Mouse (Mus musculus): ENCODE data around the gene Chpt1. TPM values are rescaled to one million over a fixed set of nuclear protein-coding genes. Genes with fewer than 3 reads are reported as not detected.

The Chpt1 gene
- total RNA-seq, 1 experiment from 2014 or later, result 269 TPM

DNA sequence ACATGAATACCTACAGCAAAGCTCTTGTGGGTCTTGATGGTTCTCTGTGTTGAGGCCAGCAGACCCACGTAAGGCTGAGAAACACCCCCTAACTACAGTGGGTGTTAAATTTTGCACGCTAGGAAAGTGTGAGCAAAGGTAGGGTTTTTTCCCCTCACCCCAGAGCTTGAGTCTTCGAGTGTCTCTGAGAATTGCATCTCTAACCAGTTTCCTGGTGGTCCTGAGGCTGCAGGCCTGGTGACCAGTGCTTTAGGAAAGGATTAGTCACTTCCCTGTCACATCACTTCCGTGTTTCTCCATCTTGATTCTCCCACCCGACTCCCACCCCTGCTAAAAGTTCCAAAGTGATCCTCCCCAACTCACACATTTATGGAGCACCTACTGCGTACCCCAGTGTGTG is 99.7 kb downstream of the Chpt1 start:
- DNase-seq, result no peak

- no peak for DNase-seq
Observed at GRCm38 (mm10) chr10:88403021-88403420, 100.9 kb downstream of the Chpt1 start.

Other genes with a start within 250 kb of the Chpt1 start
- 7.4 and 7.9 TPM in 2 replicates for gene Dram1, start 125.0 kb downstream of the Chpt1 start, total RNA-seq (2021)
- gene Gnptab, start 124.9 kb downstream of the Chpt1 start, total RNA-seq (2021), result 29.8 and 38.2 TPM in 2 replicates
- 0.94 and 2.8 TPM in 2 replicates for gene Sycp3, start 44.5 kb downstream of the Chpt1 start, total RNA-seq (2021)
- 1.0 and 1.4 TPM in 2 replicates for gene Mybpc1, start 101.1 kb upstream of the Chpt1 start, total RNA-seq (2021)
- gene Spic, start 180.9 kb upstream of the Chpt1 start, total RNA-seq (2021), result 2.4 and 2.5 TPM in 2 replicates
- 89.0 and 97.2 TPM in 2 replicates for gene Arl1, start 226.8 kb upstream of the Chpt1 start, total RNA-seq (2021)